Mouse (Mus musculus) embryo, embryonic 10.5 days (tissue): ENCODE measurements around the gene Auts2.

Experiments
- DNase-seq: peaks from one replicate; pipeline ENCODE4 v3.0.0-alpha.2; 2015; ENCODE audit warnings: low spot score

Gene Auts2

GRCm38 (mm10) chr5:131673696-131674095 is 869.4 kb downstream of the Auts2 start:
- DNase-seq, result no peak

GRCm38 (mm10) chr5:131665068-131665467 is 878.1 kb downstream of the Auts2 start:
- DNase-seq, result no peak

GRCm38 (mm10) chr5:131664657-131665056 is 878.5 kb downstream of the Auts2 start:
- no peak for DNase-seq

- no peak for DNase-seq
These were observed 880.5 kb downstream of the Auts2 start for GRCm38 (mm10) chr5:131662657-131663056.

GRCm38 (mm10) chr5:131658822-131659515 is 884.2 kb downstream of the Auts2 start:
- DNase-seq, result no peak

- DNase-seq, result no peak
These were observed 888.9 kb downstream of the Auts2 start for GRCm38 (mm10) chr5:131654206-131654605.

- peak; percentile 56 for DNase-seq
These were observed 892.7 kb downstream of the Auts2 start for GRCm38 (mm10) chr5:131650381-131650891.

- DNase-seq, result peak; percentile 57
These were observed 895.4 kb downstream of the Auts2 start for GRCm38 (mm10) chr5:131647683-131648119.

- DNase-seq, result no peak
These were observed 896.0 kb downstream of the Auts2 start for GRCm38 (mm10) chr5:131647104-131647682.

- DNase-seq, result peak; percentile 68
These were observed 896.9 kb downstream of the Auts2 start for GRCm38 (mm10) chr5:131646192-131646775.

- DNase-seq, result peak; percentile 87
These were observed 897.6 kb downstream of the Auts2 start for GRCm38 (mm10) chr5:131645341-131646191.

- no peak for DNase-seq
These were observed 898.8 kb downstream of the Auts2 start for GRCm38 (mm10) chr5:131644331-131644730.

- DNase-seq, result peak; percentile 84
These were observed 899.7 kb downstream of the Auts2 start for GRCm38 (mm10) chr5:131643176-131644174.

GRCm38 (mm10) chr5:131642752-131643151 is 900.4 kb downstream of the Auts2 start:
- DNase-seq, result no peak

- DNase-seq, result no peak
These were observed 906.7 kb downstream of the Auts2 start for GRCm38 (mm10) chr5:131636431-131636830.

GRCm38 (mm10) chr5:131634731-131635130 is 908.4 kb downstream of the Auts2 start:
- DNase-seq, result no peak

GRCm38 (mm10) chr5:131631998-131632379 is 911.2 kb downstream of the Auts2 start:
- DNase-seq, result no peak

GRCm38 (mm10) chr5:131631038-131631997 is 911.8 kb downstream of the Auts2 start:
- DNase-seq, result peak; percentile 69

- DNase-seq, result no peak
These were observed 912.6 kb downstream of the Auts2 start for GRCm38 (mm10) chr5:131630577-131630976.
